Mouse (Mus musculus) CH12.LX (cell line): ENCODE results near the gene Nphp4. TPM values are rescaled to one million over a fixed set of nuclear protein-coding genes. Genes with fewer than 3 reads are reported as not detected.
A peak's percentile ranks its signal among the peaks of the same experiment; 100 is the strongest.

Experiments used
- DNase-seq: peaks from one replicate; pipeline ENCODE4 v3.0.0-alpha.2; 2013; ENCODE audit errors: extremely low read depth
- H3K27ac ChIP-seq: 2 replicates; pipeline ENCODE4 v1.5.1; 2012; ENCODE audit warnings: low read depth, mild to moderate bottlenecking, control low read depth, moderate library complexity; ENCODE audit not compliant: insufficient read depth
- H3K27me3 ChIP-seq: replicated peaks from 2 replicates; pipeline ENCODE3; 2012; ENCODE audit warnings: inconsistent platforms
- H3K36me3 ChIP-seq, 2 experiments: replicated peaks in 1 of 2; 2 replicates each; pipeline versions ENCODE3 to v1.6.1; 2012; ENCODE audit warnings: inconsistent platforms in 1 of 2, low read length in 1 of 2, mild to moderate bottlenecking in 1 of 2, mixed read lengths in 1 of 2, moderate library complexity in 1 of 2; ENCODE audit not compliant: control insufficient read depth in 1 of 2, insufficient read depth in 1 of 2
- H3K4me1 ChIP-seq, 2 experiments: 2 replicates each; pipeline ENCODE4 v1.6.1; 2012; ENCODE audit warnings: inconsistent platforms in 1 of 2, moderate library complexity in 1 of 2; ENCODE audit not compliant: insufficient read depth in 2 of 2, control insufficient read depth in 1 of 2
- H3K4me2 ChIP-seq: 2 replicates; pipeline ENCODE4 v1.6.1; 2012; ENCODE audit warnings: low read depth, mild to moderate bottlenecking, control low read depth; ENCODE audit not compliant: poor library complexity, insufficient read depth, severe bottlenecking
- H3K4me3 ChIP-seq, 3 experiments: fragments of 150-350 bp in 1 of 3; sonication (generic) in 1 of 3; replicated peaks in 1 of 3; 2 replicates each; pipeline versions ENCODE3 to v1.5.1; 2011 to 2012; ENCODE audit warnings: low read depth in 2 of 3, low read length in 2 of 3, mild to moderate bottlenecking in 2 of 3, moderate library complexity in 2 of 3, control low read depth in 1 of 3, improper control_type of control experiment in 1 of 3, inconsistent platforms in 1 of 3, mixed read lengths in 1 of 3; ENCODE audit not compliant: poor library complexity in 1 of 3
- H3K79me2 ChIP-seq: replicated peaks from 2 replicates; pipeline ENCODE4 v1.6.1; 2012; ENCODE audit warnings: mild to moderate bottlenecking, moderate library complexity; ENCODE audit not compliant: control insufficient read depth, poor library complexity, insufficient read depth, severe bottlenecking; ENCODE audit errors: extremely low read depth
- H3K9ac ChIP-seq: 2 replicates; pipeline ENCODE4 v1.6.1; 2012; ENCODE audit warnings: low read depth, mild to moderate bottlenecking, control low read depth, moderate library complexity; ENCODE audit not compliant: insufficient read depth
- H3K9me3 ChIP-seq: replicated peaks from 2 replicates; pipeline ENCODE3; 2012; ENCODE audit warnings: low read length, inconsistent platforms, mixed read lengths
- BHLHE40 ChIP-seq: IDR thresholded peaks from 2 replicates; pipeline ENCODE4 v1.6.1; 2011; ENCODE audit warnings: mild to moderate bottlenecking, low read depth, low read length, improper control_type of control experiment
- CHD1 ChIP-seq: IDR thresholded peaks from 2 replicates; pipeline ENCODE4 v1.6.1; 2012; ENCODE audit warnings: low read depth, low read length, improper control_type of control experiment, inconsistent platforms
- CTCF ChIP-seq, 2 experiments: IDR thresholded peaks in 1 of 2; conservative IDR thresholded peaks in 1 of 2; 2 replicates each; pipeline ENCODE4 v1.5.1; 2011 to 2012; ENCODE audit warnings: low read depth in 2 of 2, low read length in 2 of 2, improper control_type of control experiment in 1 of 2, inconsistent platforms in 1 of 2, mild to moderate bottlenecking in 1 of 2, moderate library complexity in 1 of 2
- ELF1 ChIP-seq: IDR thresholded peaks from 2 replicates; pipeline ENCODE4 v1.6.1; 2014; ENCODE audit warnings: low read depth, mild to moderate bottlenecking, inconsistent platforms, low read length, improper control_type of control experiment
- EP300 ChIP-seq: IDR thresholded peaks from 2 replicates; pipeline ENCODE4 v1.6.1; 2011; ENCODE audit warnings: low read length, improper control_type of control experiment
- ETS1 ChIP-seq: conservative IDR thresholded peaks from 2 replicates; pipeline ENCODE4 v1.6.1; 2012; ENCODE audit warnings: low read depth, mild to moderate bottlenecking, inconsistent platforms, low read length, improper control_type of control experiment, moderate library complexity
- GABPA ChIP-seq: IDR thresholded peaks from 2 replicates; pipeline ENCODE4 v1.6.1; 2012; ENCODE audit warnings: low read depth, low read length, improper control_type of control experiment, inconsistent platforms; ENCODE audit not compliant: insufficient replicate concordance
- HCFC1 ChIP-seq: IDR thresholded peaks from 2 replicates; pipeline ENCODE4 v1.6.1; 2012; ENCODE audit warnings: low read depth, mild to moderate bottlenecking, inconsistent platforms, low read length, improper control_type of control experiment
- IRF4 ChIP-seq: IDR thresholded peaks from 2 replicates; pipeline ENCODE4 v1.6.1; 2014; ENCODE audit warnings: low read depth, mild to moderate bottlenecking, inconsistent platforms, low read length, improper control_type of control experiment
- MAFK ChIP-seq: IDR thresholded peaks from 2 replicates; pipeline ENCODE4 v1.6.1; 2011; ENCODE audit warnings: low read length, improper control_type of control experiment; ENCODE audit not compliant: insufficient replicate concordance
- MEF2A ChIP-seq: IDR thresholded peaks from 2 replicates; pipeline ENCODE4 v1.6.1; 2014; ENCODE audit warnings: low read depth, mild to moderate bottlenecking, inconsistent platforms, low read length, improper control_type of control experiment, borderline replicate concordance
- MYC ChIP-seq: IDR thresholded peaks from 2 replicates; pipeline ENCODE4 v1.6.1; 2011; ENCODE audit warnings: low read depth, mild to moderate bottlenecking, improper control_type of control experiment, low read length
- PAX5 ChIP-seq: IDR thresholded peaks from 2 replicates; pipeline ENCODE4 v1.6.1; 2012; ENCODE audit warnings: low read length, inconsistent platforms, mixed read lengths
- POLR2A ChIP-seq: IDR thresholded peaks from 2 replicates; pipeline ENCODE4 v1.6.1; 2011; ENCODE audit warnings: low read depth, mild to moderate bottlenecking, improper control_type of control experiment, low read length
- SMC3 ChIP-seq: IDR thresholded peaks from 2 replicates; pipeline ENCODE4 v1.6.1; 2011; ENCODE audit warnings: low read depth, low read length, improper control_type of control experiment
- TCF12 ChIP-seq: IDR thresholded peaks from 2 replicates; pipeline ENCODE4 v1.6.1; 2014; ENCODE audit warnings: low read depth, mild to moderate bottlenecking, inconsistent platforms, low read length, improper control_type of control experiment
- USF1 ChIP-seq: IDR thresholded peaks from 2 replicates; pipeline ENCODE4 v1.6.1; 2014; ENCODE audit warnings: low read depth, mild to moderate bottlenecking, inconsistent platforms, low read length, improper control_type of control experiment
- USF2 ChIP-seq: conservative IDR thresholded peaks from 2 replicates; pipeline ENCODE4 v1.6.1; 2011; ENCODE audit warnings: low read depth, low read length, improper control_type of control experiment
- ZC3H11A ChIP-seq: IDR thresholded peaks from 2 replicates; pipeline ENCODE4 v1.6.1; 2012; ENCODE audit warnings: low read depth, mild to moderate bottlenecking, inconsistent platforms, low read length, improper control_type of control experiment
- dilution Hi-C: fragments of 300-500 bp; cut with MboI; formaldehyde crosslinking; loops from 2 replicates; pipeline ENCODE4 v1.14.3; 2020; ENCODE audit warnings: low sequenced_read_pairs; ENCODE audit not compliant: extremely low pct_unique_long_range_greater_than_20kb, extremely low pct_ligation_motif_present
- in situ Hi-C: fragments of 300-500 bp; cut with MboI; formaldehyde crosslinking; loops from 3 replicates; pipeline ENCODE4 v1.14.3; 2019; ENCODE audit warnings: low sequenced_read_pairs, low pct_ligation_motif_present, low pct_unique_long_range_greater_than_20kb, mixed read lengths
- polyA plus RNA-seq: library from polyadenylated mRNA; unstranded; fragments of >175 nt; gene quantifications from 2 replicates; pipeline ENCODE4 v1.2.1, GENCODE M21; 2012; ENCODE audit warnings: low read depth; ENCODE audit not compliant: insufficient read length
- total RNA-seq, 2 experiments: library from RNA; depleted of rRNA; stranded (reverse); fragments of 300-350 nt in 1 of 2; fragments of >200 nt in 1 of 2; gene quantifications; 2 replicates each; pipeline ENCODE4 v1.2.3; 2012 to 2014

Gene Nphp4
- total and polyA plus RNA-seq, 3 experiments, result 0.09 to 0.68 TPM; not detected in 1

GRCm38 (mm10) chr4:152558246-152558645, 81.7 kb downstream of the Nphp4 start:
- H3K27me3 ChIP-seq, result no peaks in the 10 kb centered on the region
- dilution Hi-C loops, result no loop called here
- no peaks in the 10 kb centered on the region for H3K36me3 ChIP-seq
- H3K4me3 ChIP-seq, result peak overlapping the region in 1 of 3 experiments; percentile 4
- no peak overlapping the region for H3K4me2 ChIP-seq
- TF ChIP-seq MAFK (no peak), ETS1 (no peak), CTCF (conservative IDR thresholded peaks at IDR 0.05 in 1 of 2, IDR thresholded peaks at IDR 0.05 in 1 of 2; ENCODE audit: low read depth in 2 of 2, low read length in 2 of 2) (no peak), HCFC1 (no peak), MYC (no peak), ZC3H11A (no peak)
- H3K4me1 ChIP-seq, result no peaks in the 10 kb centered on the region
- no peak overlapping the region for H3K27ac ChIP-seq
- no peak for DNase-seq
- no peak overlapping the region for H3K9ac ChIP-seq
- H3K9me3 ChIP-seq, result peaks cover 92% of the 10 kb centered on the region
- in situ Hi-C loops, result no loop called here
- H3K79me2 ChIP-seq, result no peaks in the 10 kb centered on the region

GRCm38 (mm10) chr4:152568006-152568405, 91.5 kb downstream of the Nphp4 start:
- no peak for DNase-seq
- dilution Hi-C loops (no loop called here), in situ Hi-C loops (no loop called here)
- no peaks in the 10 kb centered on the region for H3K27me3 ChIP-seq
- H3K36me3 ChIP-seq, result no peaks in the 10 kb centered on the region
- H3K9me3 ChIP-seq, result peaks cover 89% of the 10 kb centered on the region
- H3K4me1 ChIP-seq, result no peaks in the 10 kb centered on the region
- H3K27ac ChIP-seq, result no peak overlapping the region
- H3K9ac ChIP-seq, result no peak overlapping the region
- H3K4me3 ChIP-seq, result no peak overlapping the region
- no peak overlapping the region for H3K4me2 ChIP-seq
- H3K79me2 ChIP-seq, result no peaks in the 10 kb centered on the region
- TF ChIP-seq EP300 (no peak), SMC3 (no peak), PAX5 (no peak), MEF2A (no peak), CHD1 (no peak)

- in situ Hi-C loops, result no loop called here
- Histone ChIP-seq H3K79me2 (no peaks in the 10 kb centered on the region), H3K9ac (no peak overlapping the region), H3K4me1 (no peaks in the 10 kb centered on the region), H3K4me2 (no peak overlapping the region), H3K36me3 (no peaks in the 10 kb centered on the region), H3K27me3 (no peaks in the 10 kb centered on the region), H3K27ac (no peak overlapping the region), H3K4me3 (no peak overlapping the region), H3K9me3 (peaks cover 89% of the 10 kb centered on the region)
- dilution Hi-C loops, result no loop called here
- TF ChIP-seq EP300 (no peak), USF2 (no peak), POLR2A (no peak), ELF1 (no peak), HCFC1 (no peak), ETS1 (no peak), SMC3 (no peak), IRF4 (no peak), ZC3H11A (no peak), GABPA (no peak), MYC (no peak), BHLHE40 (no peak), TCF12 (no peak), PAX5 (no peak), MEF2A (no peak), USF1 (no peak)
- DNase-seq, result no peak
These were observed 92.3 kb downstream of the Nphp4 start for GRCm38 (mm10) chr4:152568662-152569395.
